Mouse (Mus musculus): ENCODE measurements around the gene Olfr656. TPM values are rescaled to one million over a fixed set of nuclear protein-coding genes. Genes with fewer than 3 reads are reported as not detected.

Gene Olfr656
- total RNA-seq (2022) = not detected

- no peak for DNase-seq (ENCODE audit: low spot score in 2 of 2)
These were observed at the start of gene Olfr656 for GRCm38 (mm10) chr7:104613655-104614054. TSS of gene Olfr656 (plus strand) at chr7:104613955.

- DNase-seq (ENCODE audit: low spot score in 2 of 2) = no peak
These were observed 36.7 kb upstream of the Olfr656 start, which contains the start of gene Olfr653 for GRCm38 (mm10) chr7:104577014-104577413. TSS of gene Olfr653 (plus strand) at chr7:104577314.

GRCm38 (mm10) chr7:104580846-104581245 lies 32.9 kb upstream of the Olfr656 start:
- DNase-seq (ENCODE audit: low spot score in 2 of 2) = no peak

GRCm38 (mm10) chr7:104581429-104581828 lies 32.3 kb upstream of the Olfr656 start:
- DNase-seq (ENCODE audit: low spot score in 2 of 2) = no peak

- no peak for DNase-seq (ENCODE audit: low spot score in 2 of 2)
These were observed 27.0 kb upstream of the Olfr656 start, which contains the start of gene Olfr654 for GRCm38 (mm10) chr7:104586725-104587124. TSS of gene Olfr654 (plus strand) at chr7:104587025.

GRCm38 (mm10) chr7:104588274-104588673 lies 25.5 kb upstream of the Olfr656 start:
- DNase-seq (ENCODE audit: low spot score in 2 of 2) = no peak

GRCm38 (mm10) chr7:104601679-104602078 lies 12.1 kb upstream of the Olfr656 start, which contains the start of gene Olfr655:
TSS of gene Olfr655 (minus strand) at chr7:104601779.
- DNase-seq (ENCODE audit: low spot score in 2 of 2) = no peak

GRCm38 (mm10) chr7:104603173-104603572 lies 10.6 kb upstream of the Olfr656 start:
- no peak for DNase-seq (ENCODE audit: low spot score in 2 of 2)

GRCm38 (mm10) chr7:104604727-104605126 lies 9.0 kb upstream of the Olfr656 start:
- no peak for DNase-seq (ENCODE audit: low spot score in 2 of 2)

GRCm38 (mm10) chr7:104624494-104624893 lies 10.7 kb downstream of the Olfr656 start, which contains the start of gene Olfr657:
TSS of gene Olfr657 (plus strand) at chr7:104624794.
- no peak for DNase-seq (ENCODE audit: low spot score in 2 of 2)

- DNase-seq (ENCODE audit: low spot score in 2 of 2) = peak in 1 of 2 experiments; percentile 3
These were observed 33.2 kb downstream of the Olfr656 start, which contains the start of gene Olfr658 for GRCm38 (mm10) chr7:104646841-104647482. TSS of gene Olfr658 (minus strand) at chr7:104647305.

GRCm38 (mm10) chr7:104666453-104666852 lies 52.7 kb downstream of the Olfr656 start, which contains the start of gene Olfr659:
TSS of gene Olfr659 (plus strand) at chr7:104666753.
- DNase-seq (ENCODE audit: low spot score in 2 of 2) = no peak

Other genes starting within 250 kb of the Olfr656 start
- under 1 TPM in 3 of 4 experiments, not detected in 1; 0.18 to 0.33 (median 0.25) TPM for gene Trim30b, start 244.1 kb upstream of the Olfr656 start, total RNA-seq (2022)
- under 1 TPM in 1 of 4 experiments, not detected in 3; 0.22 TPM for gene Trim30c, start 213.1 kb upstream of the Olfr656 start, total RNA-seq (2022)
- 1 to 10 TPM in 2 of 4 experiments, under 1 TPM in 2; 0.51 to 6.2 (median 3.0) TPM for gene Trim30a, start 148.8 kb upstream of the Olfr656 start, total RNA-seq (2022)
- 1 to 10 TPM in 3 of 4 experiments, under 1 TPM in 1; 0.47 to 3.7 (median 1.8) TPM for gene Trim30d, start 106.1 kb upstream of the Olfr656 start, total RNA-seq (2022)
- not detected for gene Olfr651, start 63.8 kb upstream of the Olfr656 start, total RNA-seq (2022)
- not detected for gene Olfr652, start 53.1 kb upstream of the Olfr656 start, total RNA-seq (2022)
- not detected for gene Olfr653, start 36.6 kb upstream of the Olfr656 start, total RNA-seq (2022)
- not detected for gene Olfr654, start 26.9 kb upstream of the Olfr656 start, total RNA-seq (2022)
- not detected for gene Olfr655, start 12.2 kb upstream of the Olfr656 start, total RNA-seq (2022)
- not detected for gene Olfr657, start 10.8 kb downstream of the Olfr656 start, total RNA-seq (2022)
- gene Olfr658, start 33.4 kb downstream of the Olfr656 start, total RNA-seq (2022) = not detected
- not detected for gene Olfr659, start 52.8 kb downstream of the Olfr656 start, total RNA-seq (2022)
- not detected for gene Olfr661, start 72.5 kb downstream of the Olfr656 start, total RNA-seq (2022)
- not detected for gene Usp17le, start 163.5 kb downstream of the Olfr656 start, total RNA-seq (2022)
- not detected for gene Usp17lb, start 228.6 kb downstream of the Olfr656 start, total RNA-seq (2022)
- not detected for gene Usp17la, start 243.1 kb downstream of the Olfr656 start, total RNA-seq (2022)